ENCODE assay signal across 9 mouse cellular contexts in genomic region chr11:116661948-116662377, GRCm38 (mm10). TPM values are rescaled to one million over a fixed set of nuclear protein-coding genes. Genes with fewer than 3 reads are reported as not detected.
DNase-seq lines count a peak whose midpoint lies in the region; ATAC-seq lines count a peak whose summit lies in the region.
"Had no signal": no experiment of that assay in that cellular context is flagged by ENCODE, and none has a peak within 500 bp of the region (broad histone marks: within the 10 kb centered on the region; RNA-seq: fewer than 3 reads in every experiment).

No protein-coding gene starts in this region.

- H3K4me1 ChIP-seq in heart, embryonic 13.5 days, result peaks cover 66% of the 10 kb centered on the region
- H3K4me1 ChIP-seq in embryonic facial prominence, embryonic 14.5 days (ENCODE audit: control insufficient read depth, insufficient read depth, low read length), result peaks cover 21% of the 10 kb centered on the region

- peak overlapping the region; percentile 62 for H3K9ac ChIP-seq in heart, embryonic 13.5 days
- H3K9ac ChIP-seq in embryonic facial prominence, embryonic 14.5 days (ENCODE audit: low read depth, low read length), result peak overlapping the region; percentile 23; the same call in 1 of the 2 replicates

- H3K4me3 ChIP-seq in heart, embryonic 13.5 days, result no peak overlapping the region
- no peak overlapping the region for H3K4me3 ChIP-seq in embryonic facial prominence, embryonic 14.5 days (ENCODE audit: low read depth, low read length)

- intact Hi-C loops in heart, postnatal 10 days (cut with DNase I), result no loop called here

- no peaks in the 10 kb centered on the region for H3K9me3 ChIP-seq in heart, embryonic 13.5 days
- H3K9me3 ChIP-seq in embryonic facial prominence, embryonic 14.5 days (ENCODE audit: control insufficient read depth, low read length), result no peaks in the 10 kb centered on the region

- H3K27me3 ChIP-seq in heart, embryonic 13.5 days (replicated peaks), result peaks cover 39% of the 10 kb centered on the region
- H3K27me3 ChIP-seq in embryonic facial prominence, embryonic 14.5 days (replicated peaks; ENCODE audit: control insufficient read depth, insufficient read depth, low read length), result no peaks in the 10 kb centered on the region

- 47% methylated on average over 8 of the region's 8 CpGs for WGBS in heart, embryonic 13.5 days
- WGBS in embryonic facial prominence, embryonic 14.5 days, result 57% methylated on average over 5 of the region's 8 CpGs

- H3K36me3 ChIP-seq in heart, embryonic 13.5 days, result no peaks in the 10 kb centered on the region
- no peaks in the 10 kb centered on the region for H3K36me3 ChIP-seq in embryonic facial prominence, embryonic 14.5 days (ENCODE audit: control insufficient read depth, insufficient read depth, low read length)

- H3K4me2 ChIP-seq in heart, embryonic 13.5 days, result 0 out of 2 replicates have a peak overlapping the region, but pooled peaks have one; percentile 3
- H3K4me2 ChIP-seq in embryonic facial prominence, embryonic 14.5 days (ENCODE audit: low read depth, low read length), result no peak overlapping the region

- ATAC-seq in heart, embryonic 13.5 days (ENCODE audit: extremely low read depth, insufficient number of reproducible peaks, low FRiP score, low TSS enrichment), result no peak
- ATAC-seq in embryonic facial prominence, embryonic 14.5 days (ENCODE audit: low read depth), result no peak

- H3K27ac ChIP-seq in heart, embryonic 13.5 days (replicated peaks), result no peak overlapping the region
- H3K27ac ChIP-seq in embryonic facial prominence, embryonic 14.5 days (replicated peaks; ENCODE audit: low read depth, low read length), result 0 out of 2 replicates have a peak overlapping the region, but pooled peaks have one; percentile 17

- DNase-seq in heart, postnatal 4 days, result no peak
- DNase-seq in adrenal gland, adult 2 months, result peak; percentile 89
- DNase-seq in embryonic facial prominence, embryonic 14.5 days (ENCODE audit: low spot score), result no peak
- DNase-seq in layer of hippocampus, postnatal 36 days, result peak; percentile 63 to 67
- peak; percentile 69 for DNase-seq in testis, postnatal 14 days (ENCODE audit: low spot score)
- DNase-seq in MN1 (ENCODE audit: low spot score), result no peak
- DNase-seq in heart, postnatal 10 days, result no peak

RNA-seq across cellular contexts. Expression of gene Cygb, which starts 7.8 kb away (rescaled TPM):
- 2.6 TPM in 2 replicates for polyA plus RNA-seq in heart, embryonic 13.5 days (2015; fragmentation: Nextera tagmentation; extraction: Ambion mirVana)
- 10 to 100 TPM; 46.2 to 57.9 TPM for total RNA-seq in heart, postnatal 4 days (2021)
- 10 to 100 TPM; 24.8 to 46.8 TPM for total RNA-seq in adrenal gland, adult 2 months (2021)
- polyA plus RNA-seq in adrenal gland, adult 2 months (2012; rRNA removed), result 54.3 and 62.4 TPM in 2 replicates
- polyA plus RNA-seq in embryonic facial prominence, embryonic 14.5 days (2014; fragmentation: Nextera tagmentation; extraction: Ambion mirVana), result 17.8 and 20.5 TPM in 2 replicates
- 10 to 100 TPM; 72.2 to 74.8 TPM for total RNA-seq in layer of hippocampus, postnatal 36 days (2021)
- 10 to 100 TPM; 76.2 to 85.4 TPM for total RNA-seq in heart, postnatal 10 days (2021)
- total RNA-seq: common myeloid progenitor, adult 5-6 weeks had no signal

RNA-seq across cellular contexts. Expression of gene Prcd, which starts 8.6 kb away (rescaled TPM):
- 0.51 and 0.93 TPM in 2 replicates for polyA plus RNA-seq in heart, embryonic 13.5 days (2015; fragmentation: Nextera tagmentation; extraction: Ambion mirVana)
- 1 to 10 TPM; 1.1 to 1.5 TPM for total RNA-seq in heart, postnatal 4 days (2021)
- total RNA-seq in adrenal gland, adult 2 months (2021), result 10 to 100 TPM; 10.2 to 14.2 TPM
- polyA plus RNA-seq in adrenal gland, adult 2 months (2012; rRNA removed), result 13.0 and 14.1 TPM in 2 replicates
- polyA plus RNA-seq in embryonic facial prominence, embryonic 14.5 days (2014; fragmentation: Nextera tagmentation; extraction: Ambion mirVana), result 0.84 and 2.3 TPM in 2 replicates
- 1 to 10 TPM; 5.0 to 5.2 TPM for total RNA-seq in layer of hippocampus, postnatal 36 days (2021)
- 1 to 10 TPM; 1.4 to 1.7 TPM for total RNA-seq in heart, postnatal 10 days (2021)
- total RNA-seq: common myeloid progenitor, adult 5-6 weeks had no signal

RNA-seq across cellular contexts. Expression of gene Rhbdf2, which starts 35.1 kb away (rescaled TPM):
- polyA plus RNA-seq in heart, embryonic 13.5 days (2015; fragmentation: Nextera tagmentation; extraction: Ambion mirVana), result 7.2 and 8.0 TPM in 2 replicates
- total RNA-seq in heart, postnatal 4 days (2021), result 10 to 100 TPM; 16.4 to 17.5 TPM
- 10 to 100 TPM in 1 of 2 experiments, 1 to 10 TPM in 1; 8.2 to 22.7 TPM for total RNA-seq in adrenal gland, adult 2 months (2021)
- polyA plus RNA-seq in adrenal gland, adult 2 months (2012; rRNA removed), result 41.1 and 56.8 TPM in 2 replicates
- 3.6 and 4.4 TPM in 2 replicates for polyA plus RNA-seq in embryonic facial prominence, embryonic 14.5 days (2014; fragmentation: Nextera tagmentation; extraction: Ambion mirVana)
- total RNA-seq in layer of hippocampus, postnatal 36 days (2021), result 1 to 10 TPM in 1 of 2 experiments, under 1 TPM in 1; 0.90 to 1.4 TPM
- total RNA-seq in heart, postnatal 10 days (2021), result 10 to 100 TPM; 15.4 to 17.7 TPM

Comparison
In these comparisons a context has a peak if more than half of its experiments do, and no peak if none do; other contexts are left out.
1. DNase-seq: peak in adrenal gland, adult 2 months (single experiment), layer of hippocampus, postnatal 36 days (2 of 2) and testis, postnatal 14 days (single experiment); none in heart, postnatal 4 days (single experiment), embryonic facial prominence, embryonic 14.5 days (single experiment), MN1 (single experiment) and heart, postnatal 10 days (0 of 2).